Mouse (Mus musculus): ENCODE results near the gene Enpp1. TPM values are rescaled to one million over a fixed set of nuclear protein-coding genes. Genes with fewer than 3 reads are reported as not detected.

Enpp1 gene
- total and polyA plus RNA-seq, 3 experiments, result 0.12 to 0.15 TPM; not detected in 1

DNA sequence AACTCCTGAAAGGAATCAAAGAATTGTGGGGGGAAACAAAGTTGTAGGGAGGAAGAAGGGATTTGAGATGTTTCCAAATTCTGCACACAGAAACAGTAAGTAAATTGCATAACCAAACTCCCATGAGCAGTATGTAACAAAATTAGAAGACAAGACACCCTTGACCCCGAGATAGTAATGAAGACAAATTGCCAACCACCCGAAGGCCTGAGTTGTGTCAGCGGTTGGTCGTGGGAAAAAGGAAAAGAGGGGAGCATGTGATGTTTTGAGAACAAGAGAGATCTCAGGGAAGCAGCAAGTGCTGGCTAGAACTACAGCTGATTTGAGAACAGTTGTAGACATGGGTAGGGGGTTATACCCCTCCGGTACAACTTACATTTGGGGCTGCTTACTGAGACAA, 112.2 kb downstream of the Enpp1 start:
- no peak overlapping the region for H3K27ac ChIP-seq (ENCODE audit: control insufficient read depth, low read depth, low read length)
- DNase-seq (ENCODE audit: low read depth, low spot score), result no peak
- no peaks in the 10 kb centered on the region for H3K4me1 ChIP-seq (ENCODE audit: control insufficient read depth in 1 of 2, insufficient read depth in 2 of 2, low read length in 2 of 2)
- TF ChIP-seq TBP (IDR thresholded peaks at IDR 0.05; ENCODE audit: low read depth, low read length) (no peak), NRF1 (IDR thresholded peaks at IDR 0.05; ENCODE audit: insufficient read depth, low read depth, low read length, poor library complexity, severe bottlenecking) (no peak), MXI1 (IDR thresholded peaks at IDR 0.05; ENCODE audit: low read depth, low read length) (no peak), E2F4 (IDR thresholded peaks at IDR 0.05; ENCODE audit: borderline replicate concordance, low read depth, low read length) (no peak), GABPA (IDR thresholded peaks at IDR 0.05; ENCODE audit: low read depth, low read length) (no peak), MAZ (IDR thresholded peaks at IDR 0.05; ENCODE audit: low read depth, low read length) (no peak)
- no peak overlapping the region for H3K4me3 ChIP-seq (ENCODE audit: control insufficient read depth in 1 of 2, insufficient read depth in 1 of 2, low read depth in 2 of 2, low read length in 2 of 2)
- no peaks in the 10 kb centered on the region for H3K79me2 ChIP-seq (ENCODE audit: control insufficient read depth, insufficient read depth, low read length, poor library complexity)
- H3K36me3 ChIP-seq (ENCODE audit: control insufficient read depth in 1 of 2, insufficient read depth in 2 of 2, low read length in 2 of 2), result no peaks in the 10 kb centered on the region
- no peaks in the 10 kb centered on the region; a peak in 1 of 4 replicates for H3K27me3 ChIP-seq (ENCODE audit: control insufficient read depth in 1 of 2, insufficient read depth in 2 of 2, low read length in 2 of 2)
- H3K9ac ChIP-seq (ENCODE audit: control insufficient read depth, low read depth, low read length, poor library complexity, severe bottlenecking), result no peak overlapping the region
- no peaks in the 10 kb centered on the region for H3K9me3 ChIP-seq (replicated peaks; ENCODE audit: insufficient read depth, low read length)

DNA sequence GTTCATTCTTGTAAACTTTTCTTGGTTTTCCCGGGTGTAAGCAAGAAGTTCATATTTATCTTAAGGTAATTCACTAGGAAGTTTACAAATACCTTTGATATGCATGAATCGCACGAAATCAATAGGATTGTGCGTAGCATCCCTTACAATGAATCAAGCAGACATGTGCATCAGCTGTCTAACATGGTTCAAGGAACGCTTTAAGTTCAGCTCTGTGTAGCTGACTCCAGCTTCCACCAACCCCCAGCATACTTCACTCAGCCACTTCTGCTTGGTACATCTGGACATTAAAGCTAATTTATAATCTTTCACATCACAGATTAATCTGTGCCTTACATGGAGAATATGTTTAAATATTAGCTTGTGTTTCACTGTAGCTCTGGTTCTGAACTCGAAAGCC, 113.3 kb downstream of the Enpp1 start:
- H3K27ac ChIP-seq (ENCODE audit: control insufficient read depth, low read depth, low read length), result no peak overlapping the region
- no peak overlapping the region for H3K4me3 ChIP-seq (ENCODE audit: control insufficient read depth in 1 of 2, insufficient read depth in 1 of 2, low read depth in 2 of 2, low read length in 2 of 2)
- H3K36me3 ChIP-seq (ENCODE audit: control insufficient read depth in 1 of 2, insufficient read depth in 2 of 2, low read length in 2 of 2), result no peaks in the 10 kb centered on the region
- no peaks in the 10 kb centered on the region for H3K4me1 ChIP-seq (ENCODE audit: control insufficient read depth in 1 of 2, insufficient read depth in 2 of 2, low read length in 2 of 2)
- H3K79me2 ChIP-seq (ENCODE audit: control insufficient read depth, insufficient read depth, low read length, poor library complexity), result no peaks in the 10 kb centered on the region
- H3K9ac ChIP-seq (ENCODE audit: control insufficient read depth, low read depth, low read length, poor library complexity, severe bottlenecking), result no peak overlapping the region
- no peak for DNase-seq (ENCODE audit: low read depth, low spot score)
- TF ChIP-seq USF2 (IDR thresholded peaks at IDR 0.05; ENCODE audit: borderline replicate concordance in 1 of 2, insufficient read depth in 1 of 2, low read depth in 1 of 2, low read length in 2 of 2) (no peak), KAT2A (conservative IDR thresholded peaks at IDR 0.05; ENCODE audit: low read depth, low read length) (no peak)
- no peaks in the 10 kb centered on the region for H3K27me3 ChIP-seq (ENCODE audit: control insufficient read depth in 1 of 2, insufficient read depth in 2 of 2, low read length in 2 of 2)
- no peaks in the 10 kb centered on the region for H3K9me3 ChIP-seq (replicated peaks; ENCODE audit: insufficient read depth, low read length)

DNA sequence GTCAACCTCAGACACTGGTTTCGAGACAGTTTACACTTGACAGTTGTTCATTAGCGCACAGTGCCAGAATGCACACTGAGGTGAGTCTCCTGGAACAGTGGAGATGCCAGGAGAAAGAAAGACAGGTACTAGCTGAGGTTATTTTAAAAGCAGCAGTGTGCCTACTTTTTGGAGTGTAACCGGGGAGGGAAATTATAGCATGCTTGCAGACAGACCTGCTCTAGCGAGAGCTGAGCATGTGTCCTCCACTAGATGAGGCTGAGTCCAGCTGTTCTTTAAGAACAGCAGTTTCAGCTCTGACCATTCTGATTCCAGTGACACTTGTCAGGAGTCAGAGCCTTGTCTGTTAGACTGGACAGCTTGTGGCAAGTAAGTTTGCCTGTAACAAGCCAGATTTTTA, 114.2 kb downstream of the Enpp1 start:
- no peaks in the 10 kb centered on the region for H3K9me3 ChIP-seq (replicated peaks; ENCODE audit: insufficient read depth, low read length)
- H3K27me3 ChIP-seq (ENCODE audit: control insufficient read depth in 1 of 2, insufficient read depth in 2 of 2, low read length in 2 of 2), result no peaks in the 10 kb centered on the region
- H3K27ac ChIP-seq (ENCODE audit: control insufficient read depth, low read depth, low read length), result no peak overlapping the region
- TF ChIP-seq UBTF (IDR thresholded peaks at IDR 0.05; ENCODE audit: borderline replicate concordance, insufficient read depth, low read depth, low read length), result no peak
- no peak for TF ChIP-seq MAFK (IDR thresholded peaks at IDR 0.05; ENCODE audit: borderline replicate concordance, low read depth, low read length)
- no peak for TF ChIP-seq GATA1 (IDR thresholded peaks at IDR 0.05; ENCODE audit: low read depth, low read length)
- TF ChIP-seq ZC3H11A (IDR thresholded peaks at IDR 0.05; ENCODE audit: low read depth, low read length), result no peak
- H3K4me1 ChIP-seq (ENCODE audit: control insufficient read depth in 1 of 2, insufficient read depth in 2 of 2, low read length in 2 of 2), result peaks cover under 1 to 3% of the 10 kb centered on the region in 2 experiments; a peak in 1 of 4 replicates
- H3K79me2 ChIP-seq (ENCODE audit: control insufficient read depth, insufficient read depth, low read length, poor library complexity), result no peaks in the 10 kb centered on the region
- no peak overlapping the region for H3K9ac ChIP-seq (ENCODE audit: control insufficient read depth, low read depth, low read length, poor library complexity, severe bottlenecking)
- no peaks in the 10 kb centered on the region for H3K36me3 ChIP-seq (ENCODE audit: control insufficient read depth in 1 of 2, insufficient read depth in 2 of 2, low read length in 2 of 2)
- DNase-seq (ENCODE audit: low read depth, low spot score), result no peak
- no peak overlapping the region for H3K4me3 ChIP-seq (ENCODE audit: control insufficient read depth in 1 of 2, insufficient read depth in 1 of 2, low read depth in 2 of 2, low read length in 2 of 2)

Measured in MEL (cell line).